Mouse (Mus musculus): ENCODE data around the gene Sync.
A peak's percentile ranks its signal among the peaks of the same experiment; 100 is the strongest.

The Sync gene

GRCm38 (mm10) chr4:129263225-129264021, 24.0 kb upstream of the Sync start:
- DNase-seq (ENCODE audit: low read depth), result peak; percentile 88

GRCm38 (mm10) chr4:129266191-129266590, 21.2 kb upstream of the Sync start:
- DNase-seq (ENCODE audit: low read depth), result no peak

GRCm38 (mm10) chr4:129266821-129267220, 20.6 kb upstream of the Sync start:
- no peak for DNase-seq (ENCODE audit: low read depth)

DNA sequence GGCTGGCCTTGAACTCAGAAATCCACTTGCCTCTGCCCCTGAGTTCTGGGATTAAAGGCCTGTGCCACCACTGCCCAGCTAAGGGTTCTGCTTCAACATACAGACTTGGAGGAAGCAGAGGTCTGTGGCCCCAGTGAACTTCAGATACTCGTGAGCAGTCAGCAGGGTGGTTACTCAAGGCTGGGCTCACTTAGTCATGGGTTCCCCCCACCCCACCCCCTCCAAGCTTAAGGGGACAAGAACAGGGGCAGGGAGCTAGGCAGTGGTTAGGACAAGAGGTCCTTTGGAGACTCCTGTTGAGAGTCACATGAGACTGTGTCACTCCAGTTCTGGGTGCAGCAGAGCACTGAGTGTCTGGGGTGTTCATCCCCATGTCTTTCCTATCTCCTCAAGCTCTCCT, 18.7 kb upstream of the Sync start:
- peak; percentile 63 for DNase-seq (ENCODE audit: low read depth)

DNA sequence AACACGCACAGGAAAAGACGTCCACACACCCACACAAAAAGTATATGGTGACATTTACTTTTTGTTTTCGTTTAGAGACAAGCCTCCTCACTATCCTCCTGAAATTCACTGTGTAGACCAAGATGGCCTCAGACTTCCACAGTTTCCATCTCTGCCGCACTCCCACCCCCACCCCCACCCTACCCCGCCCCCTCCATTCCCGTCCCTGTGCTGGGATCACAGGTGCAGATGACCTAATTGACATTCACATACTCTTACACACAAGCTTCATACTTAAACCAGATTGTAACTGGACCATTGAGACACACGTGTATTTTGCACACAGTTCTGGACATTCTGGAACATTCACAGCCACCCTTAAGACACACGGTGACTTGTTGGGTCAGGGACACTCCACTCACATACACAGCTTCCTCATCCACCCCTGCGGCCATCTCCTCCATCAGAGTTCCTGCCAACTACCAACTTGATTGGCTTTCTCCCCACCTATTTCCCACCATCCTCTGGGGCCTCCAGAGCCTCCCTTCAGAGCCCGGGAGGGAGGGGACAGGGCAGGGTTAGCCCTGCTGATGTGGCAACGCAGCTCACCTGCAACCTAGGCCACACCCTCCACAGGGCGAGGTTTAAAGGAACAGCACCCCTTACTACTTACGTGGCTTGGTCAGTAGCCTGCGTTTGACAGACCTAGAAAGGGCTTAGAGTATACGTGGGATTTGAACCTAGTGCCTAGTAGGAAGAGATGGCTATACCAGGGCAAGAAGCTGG, 15.2 kb upstream of the Sync start:
- DNase-seq (ENCODE audit: low read depth), result no peak

- peak; percentile 82 for DNase-seq (ENCODE audit: low read depth)
These were observed 14.7 kb upstream of the Sync start for GRCm38 (mm10) chr4:129272756-129273046.

GRCm38 (mm10) chr4:129276453-129276865, 11.0 kb upstream of the Sync start:
- DNase-seq (ENCODE audit: low read depth), result peak; percentile 95

DNA sequence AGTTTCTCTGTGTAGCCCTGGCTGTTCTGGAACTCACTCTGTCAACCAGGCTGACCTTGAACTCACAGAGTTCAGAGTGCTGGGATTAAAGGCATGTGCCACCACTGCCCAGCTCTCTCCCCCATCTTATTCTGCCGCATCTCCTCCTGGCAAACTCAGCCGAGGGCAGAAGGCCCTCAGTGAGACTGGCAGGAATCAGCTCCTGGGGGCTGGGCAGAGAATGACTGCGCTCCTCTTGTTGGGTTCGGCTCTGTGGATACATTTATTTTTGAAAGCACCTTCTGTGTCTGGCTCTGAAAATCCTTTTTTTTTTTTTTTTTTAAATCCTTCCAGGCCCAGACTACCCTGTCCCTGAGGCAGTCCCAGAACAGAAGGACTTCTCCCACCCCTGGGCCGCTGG, 4.6 kb upstream of the Sync start:
- no peak for DNase-seq (ENCODE audit: low read depth)

DNA sequence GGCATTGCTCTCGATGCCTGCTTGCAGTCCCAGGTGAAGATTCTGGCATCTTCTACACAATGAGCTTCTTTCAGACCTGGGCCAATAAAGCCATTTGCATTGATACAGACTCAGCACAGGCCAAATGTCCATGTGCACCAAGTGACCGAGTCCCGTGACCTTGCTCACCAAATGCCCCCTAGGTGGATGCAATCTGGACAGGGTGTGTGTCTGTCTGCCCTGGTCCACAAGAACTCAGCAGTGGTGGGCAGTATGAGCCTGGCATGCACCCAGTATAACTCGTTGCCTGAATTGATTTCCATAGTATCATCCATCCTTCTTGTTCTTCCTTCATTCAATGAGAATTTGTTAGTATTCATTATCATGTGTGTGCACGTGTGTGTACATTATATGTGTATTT, 4.2 kb upstream of the Sync start:
- no peak for DNase-seq (ENCODE audit: low read depth)

- no peak for DNase-seq (ENCODE audit: low read depth)
These were observed 2.7 kb upstream of the Sync start for GRCm38 (mm10) chr4:129284685-129285084.

GRCm38 (mm10) chr4:129286001-129286682, 1.3 kb upstream of the Sync start:
- peak; percentile 77 for DNase-seq (ENCODE audit: low read depth)

DNA sequence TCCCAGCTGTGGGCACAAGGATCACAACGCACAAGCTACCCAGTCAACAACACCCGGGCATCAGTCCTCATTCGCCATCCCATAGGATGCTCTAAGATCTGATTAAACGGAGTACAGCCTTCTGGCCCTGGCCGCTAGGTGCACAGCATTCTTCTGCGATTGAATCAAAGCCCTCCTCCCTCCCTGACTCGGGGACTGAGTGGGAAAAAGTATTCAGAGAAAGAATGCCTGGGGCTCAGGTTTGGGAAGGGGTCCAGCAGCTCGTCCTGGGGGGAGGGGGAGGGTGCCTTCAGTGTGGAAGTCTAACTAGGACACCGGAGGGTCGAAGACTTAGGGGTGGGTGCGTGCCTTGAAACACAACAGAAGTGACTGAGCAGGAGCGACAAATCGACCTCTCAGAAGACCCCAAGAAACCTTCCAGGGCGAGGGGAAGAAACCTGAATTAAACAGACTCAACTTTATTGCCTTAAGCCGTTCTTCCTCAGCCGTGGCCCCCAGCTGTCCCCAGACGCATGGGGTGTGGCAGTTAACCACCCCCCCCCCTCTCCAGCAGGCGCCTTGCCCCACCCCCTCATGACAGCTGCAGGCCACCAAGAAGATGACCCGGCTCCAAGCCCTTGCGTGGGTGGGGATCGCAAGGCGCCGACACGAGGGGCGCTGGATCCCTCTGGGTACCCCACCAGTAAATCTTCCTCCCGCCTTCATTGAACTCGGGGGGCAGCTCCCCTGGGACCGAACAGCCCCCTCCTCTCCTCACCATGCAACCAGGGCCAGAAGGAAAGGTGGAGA, 540 bp upstream of the Sync start:
- peak; percentile 78 for DNase-seq (ENCODE audit: low read depth)

GRCm38 (mm10) chr4:129288067-129288466, 650 bp downstream of the Sync start:
- peak; percentile 57 for DNase-seq (ENCODE audit: low read depth)

- no peak for DNase-seq (ENCODE audit: low read depth)
These were observed 2.3 kb downstream of the Sync start for GRCm38 (mm10) chr4:129289671-129290070.

DNA sequence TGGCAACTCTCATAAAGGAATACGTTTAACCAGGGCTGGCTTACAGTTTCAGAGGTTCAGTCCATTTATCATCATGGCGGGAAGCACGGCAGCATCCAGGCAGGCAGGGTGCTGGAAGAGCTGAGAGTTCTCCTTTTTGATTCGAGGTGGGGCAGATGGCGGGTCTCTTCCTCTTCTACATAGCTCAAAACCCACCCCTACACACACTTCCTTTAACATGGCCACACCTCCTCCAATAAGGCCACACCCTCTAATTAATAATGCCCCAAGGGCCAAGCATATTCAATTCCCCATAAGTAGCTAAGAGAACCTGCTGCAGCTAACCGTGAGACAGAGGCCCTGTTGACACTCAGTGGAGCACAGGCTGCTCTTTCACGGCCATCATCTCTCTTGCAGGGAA, 5.4 kb downstream of the Sync start:
- no peak for DNase-seq (ENCODE audit: low read depth)

GRCm38 (mm10) chr4:129293702-129294101, 6.3 kb downstream of the Sync start:
- DNase-seq (ENCODE audit: low read depth), result no peak

DNA sequence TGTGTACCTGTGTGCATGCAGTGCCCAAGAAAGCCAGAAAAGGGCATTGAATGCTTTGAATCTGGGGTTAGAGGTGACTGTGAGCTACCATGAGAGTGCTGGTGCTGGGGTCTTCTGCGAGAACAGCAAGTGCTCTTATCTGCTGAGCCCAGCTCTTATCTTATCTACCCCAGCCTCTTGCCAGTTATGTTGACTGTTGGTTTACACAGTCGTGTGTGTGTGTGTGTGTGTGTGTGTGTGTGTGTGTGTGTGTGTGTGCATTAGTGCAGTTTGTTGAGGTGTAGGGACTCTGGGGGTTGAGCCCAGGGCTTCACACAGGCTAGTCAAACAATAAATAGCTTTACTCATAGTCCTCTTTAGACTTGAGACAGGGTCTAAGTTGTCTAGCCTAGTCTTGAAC, 7.8 kb downstream of the Sync start:
- DNase-seq (ENCODE audit: low read depth), result no peak

DNA sequence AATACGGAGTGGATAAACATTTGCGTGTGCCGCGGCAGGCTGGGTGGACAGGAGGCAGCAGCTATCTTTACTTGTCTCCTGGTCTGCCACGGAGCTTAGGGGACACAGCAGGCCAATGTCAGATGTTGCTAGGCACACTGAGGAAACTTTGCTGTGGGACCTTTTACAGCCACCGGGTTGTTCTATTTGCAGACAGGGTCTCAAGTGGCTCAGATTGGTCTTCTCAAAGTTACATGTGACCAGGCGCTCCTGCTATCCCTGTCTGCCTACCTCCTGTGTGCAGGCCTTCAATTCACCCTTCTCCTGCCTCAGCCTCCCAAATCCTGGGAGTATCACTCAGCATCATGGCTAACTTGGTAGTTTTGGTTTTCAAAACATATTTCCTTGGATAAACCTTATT, 8.6 kb downstream of the Sync start:
- no peak for DNase-seq (ENCODE audit: low read depth)

- DNase-seq (ENCODE audit: low read depth), result peak; percentile 58
These were observed 10.3 kb downstream of the Sync start for GRCm38 (mm10) chr4:129297724-129298123.

DNA sequence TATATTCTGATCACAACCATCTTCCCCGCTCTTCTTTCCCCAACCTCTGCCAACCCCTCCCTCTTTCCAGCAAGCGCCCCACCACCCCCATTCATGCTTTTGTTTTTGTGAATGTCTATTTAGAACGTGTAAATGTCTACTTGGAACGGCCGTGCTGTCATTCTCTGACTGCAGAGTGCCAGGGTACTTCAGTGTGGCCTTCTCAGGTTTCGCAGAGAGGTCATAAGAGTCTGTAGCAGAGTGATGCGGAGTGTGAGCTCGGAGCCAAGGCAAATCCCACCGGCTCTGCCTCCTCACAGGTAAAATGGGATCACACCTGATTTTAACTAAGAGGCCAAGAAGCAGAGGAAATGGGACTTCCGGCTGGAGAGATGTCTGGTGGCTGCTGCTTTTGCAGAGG, 11.7 kb downstream of the Sync start:
- DNase-seq (ENCODE audit: low read depth), result no peak

DNA sequence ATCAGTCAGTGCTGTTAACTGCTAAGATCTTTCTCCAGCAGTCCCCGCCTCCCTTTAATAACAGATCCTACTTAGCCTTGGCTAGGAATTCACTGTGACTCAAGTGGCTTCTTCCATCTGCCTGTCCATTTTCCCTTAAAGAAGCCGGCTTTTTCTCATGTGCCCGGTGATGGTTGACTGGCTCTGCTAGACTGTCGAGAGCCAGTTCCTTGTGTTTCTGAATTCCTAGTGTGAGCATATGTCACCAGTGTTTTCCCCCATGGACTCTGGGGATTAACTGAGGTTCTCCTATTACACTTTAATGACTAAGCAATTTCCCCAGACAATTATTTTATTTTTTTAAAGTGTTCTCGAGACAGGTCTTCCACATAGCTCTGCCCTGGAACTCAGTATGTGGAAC, 16.0 kb downstream of the Sync start:
- DNase-seq (ENCODE audit: low read depth), result peak; percentile 70

DNA sequence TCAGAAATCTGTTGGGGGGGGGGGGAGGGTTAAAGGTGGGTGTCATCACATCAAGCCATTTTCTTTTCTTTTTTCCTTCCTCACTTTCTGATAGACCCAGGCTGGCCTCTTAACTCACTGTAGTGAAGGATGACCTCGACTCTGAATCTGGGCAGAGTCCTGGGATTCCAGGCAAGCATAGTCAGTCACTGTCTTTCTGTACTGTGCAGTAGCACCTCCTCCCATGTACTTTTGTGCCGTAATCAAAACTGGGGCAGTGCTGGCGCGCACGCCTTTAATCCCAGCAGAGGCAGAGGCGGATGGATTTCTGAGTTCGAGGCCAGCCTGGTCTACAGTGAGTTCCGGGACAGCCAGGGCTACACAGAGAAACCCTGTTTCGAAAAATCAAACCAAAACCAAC, 16.4 kb downstream of the Sync start:
- DNase-seq (ENCODE audit: low read depth), result peak; percentile 32
